Mouse (Mus musculus): Measurements from ENCODE around the gene Pif1. TPM values are rescaled to one million over a fixed set of nuclear protein-coding genes. Genes with fewer than 3 reads are reported as not detected.

The Pif1 gene
- polyA plus RNA-seq, 1 experiment = 10.8 TPM

GRCm38 (mm10) chr9:65641446-65642052 is 54.6 kb downstream of the Pif1 start:
- H3K36me3 ChIP-seq (ENCODE audit: control insufficient read depth, insufficient read depth) = peaks cover 18% of the 10 kb centered on the region
- H3K27me3 ChIP-seq (ENCODE audit: control insufficient read depth, insufficient read depth, insufficient read length) = no peaks in the 10 kb centered on the region
- peaks cover 91% of the 10 kb centered on the region for H3K79me2 ChIP-seq (ENCODE audit: control insufficient read depth, insufficient read depth)
- peaks cover 76% of the 10 kb centered on the region for H3K79me3 ChIP-seq (ENCODE audit: low read depth)
- no peak for TF ChIP-seq FOSL1 (IDR thresholded peaks at IDR 0.05; ENCODE audit: insufficient read depth, low read length, poor library complexity, severe bottlenecking)
- TF ChIP-seq USF1 (IDR thresholded peaks at IDR 0.05; ENCODE audit: low read depth) = no peak
- no peak for TF ChIP-seq CEBPB (IDR thresholded peaks at IDR 0.05; ENCODE audit: low read depth)
- TF ChIP-seq MAX (IDR thresholded peaks at IDR 0.05) = no peak
- no peak for TF ChIP-seq MYOG (IDR thresholded peaks at IDR 0.05; ENCODE audit: control insufficient read depth, extremely low read depth, insufficient read length)
- TF ChIP-seq MYOD1 (IDR thresholded peaks at IDR 0.05; ENCODE audit: control insufficient read depth, insufficient read length, low read depth) = no peak
- TF ChIP-seq CTCF (IDR thresholded peaks at IDR 0.05; ENCODE audit: control insufficient read depth, insufficient read depth, insufficient read length) = no peak
- no peak overlapping the region for H3ac ChIP-seq (ENCODE audit: control insufficient read depth, insufficient read length, low read depth)
- H3K4me3 ChIP-seq (ENCODE audit: insufficient read depth, poor library complexity, severe bottlenecking) = no peak overlapping the region

- TF ChIP-seq MYOG (IDR thresholded peaks at IDR 0.05; ENCODE audit: control insufficient read depth, extremely low read depth, insufficient read length) = no peak
- no peak for TF ChIP-seq FOSL1 (IDR thresholded peaks at IDR 0.05; ENCODE audit: insufficient read depth, low read length, poor library complexity, severe bottlenecking)
- no peak for TF ChIP-seq CTCF (IDR thresholded peaks at IDR 0.05; ENCODE audit: control insufficient read depth, insufficient read depth, insufficient read length)
- no peak for TF ChIP-seq CEBPB (IDR thresholded peaks at IDR 0.05; ENCODE audit: low read depth)
- no peak for TF ChIP-seq MYOD1 (IDR thresholded peaks at IDR 0.05; ENCODE audit: control insufficient read depth, insufficient read length, low read depth)
- TF ChIP-seq MAX (IDR thresholded peaks at IDR 0.05) = no peak
- TF ChIP-seq USF1 (IDR thresholded peaks at IDR 0.05; ENCODE audit: low read depth) = no peak
- H3K79me2 ChIP-seq (ENCODE audit: control insufficient read depth, insufficient read depth) = peaks cover 100% of the 10 kb centered on the region
These were observed 55.6 kb downstream of the Pif1 start for GRCm38 (mm10) chr9:65642546-65642945.

GRCm38 (mm10) chr9:65644960-65645359 is 58.0 kb downstream of the Pif1 start:
- Histone ChIP-seq H3K79me2 (ENCODE audit: control insufficient read depth, insufficient read depth) (peaks cover 100% of the 10 kb centered on the region), H3K4me3 (ENCODE audit: insufficient read depth, poor library complexity, severe bottlenecking) (no peak overlapping the region), H3ac (ENCODE audit: control insufficient read depth, insufficient read length, low read depth) (no peak overlapping the region), H3K27me3 (ENCODE audit: control insufficient read depth, insufficient read depth, insufficient read length) (no peaks in the 10 kb centered on the region), H3K79me3 (ENCODE audit: low read depth) (peaks cover 76% of the 10 kb centered on the region), H3K36me3 (ENCODE audit: control insufficient read depth, insufficient read depth) (peaks cover 8% of the 10 kb centered on the region)
- TF ChIP-seq MYOD1 (IDR thresholded peaks at IDR 0.05; ENCODE audit: control insufficient read depth, insufficient read length, low read depth) (no peak), CTCF (IDR thresholded peaks at IDR 0.05; ENCODE audit: control insufficient read depth, insufficient read depth, insufficient read length) (no peak), MYOG (IDR thresholded peaks at IDR 0.05; ENCODE audit: control insufficient read depth, extremely low read depth, insufficient read length) (no peak), CEBPB (IDR thresholded peaks at IDR 0.05; ENCODE audit: low read depth) (no peak), MAX (IDR thresholded peaks at IDR 0.05) (no peak), USF1 (IDR thresholded peaks at IDR 0.05; ENCODE audit: low read depth) (no peak), FOSL1 (IDR thresholded peaks at IDR 0.05; ENCODE audit: insufficient read depth, low read length, poor library complexity, severe bottlenecking) (no peak)

More at GRCm38 (mm10) chr9:65642546-65642945, 55.6 kb downstream of the Pif1 start:
- no peak overlapping the region for H3K4me3 ChIP-seq (ENCODE audit: insufficient read depth, poor library complexity, severe bottlenecking)
- H3K79me3 ChIP-seq (ENCODE audit: low read depth) = peaks cover 86% of the 10 kb centered on the region
- peaks cover 18% of the 10 kb centered on the region for H3K36me3 ChIP-seq (ENCODE audit: control insufficient read depth, insufficient read depth)
- H3K27me3 ChIP-seq (ENCODE audit: control insufficient read depth, insufficient read depth, insufficient read length) = no peaks in the 10 kb centered on the region
- no peak overlapping the region for H3ac ChIP-seq (ENCODE audit: control insufficient read depth, insufficient read length, low read depth)

Other genes with a start within 250 kb of the Pif1 start
- 9.7 TPM for gene Pdcd7, start 241.1 kb upstream of the Pif1 start, polyA plus RNA-seq (2012; fragmentation: generic; extraction: Trizol)
- 0.21 TPM for gene Ubap1l, start 226.1 kb upstream of the Pif1 start, polyA plus RNA-seq (2012; fragmentation: generic; extraction: Trizol)
- not detected for gene Kbtbd13, start 195.5 kb upstream of the Pif1 start, polyA plus RNA-seq (2012; fragmentation: generic; extraction: Trizol)
- 0.05 TPM for gene Rasl12, start 188.7 kb upstream of the Pif1 start, polyA plus RNA-seq (2012; fragmentation: generic; extraction: Trizol)
- gene Slc51b, start 164.2 kb upstream of the Pif1 start, polyA plus RNA-seq (2012; fragmentation: generic; extraction: Trizol) = not detected
- 7.1 TPM for gene Mtfmt, start 151.4 kb upstream of the Pif1 start, polyA plus RNA-seq (2012; fragmentation: generic; extraction: Trizol)
- 44.4 TPM for gene Spg21, start 126.2 kb upstream of the Pif1 start, polyA plus RNA-seq (2012; fragmentation: generic; extraction: Trizol)
- not detected for gene Ankdd1a, start 67.0 kb upstream of the Pif1 start, polyA plus RNA-seq (2012; fragmentation: generic; extraction: Trizol)
- gene Plekho2, start 7.1 kb upstream of the Pif1 start, polyA plus RNA-seq (2012; fragmentation: generic; extraction: Trizol) = 23.3 TPM
- 41.3 TPM for gene Rbpms2, start 42.5 kb downstream of the Pif1 start, polyA plus RNA-seq (2012; fragmentation: generic; extraction: Trizol)
- 75.7 TPM for gene Oaz2, start 80.8 kb downstream of the Pif1 start, polyA plus RNA-seq (2012; fragmentation: generic; extraction: Trizol)
- 8.4 TPM for gene Zfp609, start 240.4 kb downstream of the Pif1 start, polyA plus RNA-seq (2012; fragmentation: generic; extraction: Trizol)

All from C2C12 (cell line).